Mouse (Mus musculus) kidney, postnatal 25 days (tissue): ENCODE measurements around the gene Peli2.
A peak's percentile ranks its signal among the peaks of the same experiment; 100 is the strongest.
"Not testable (repeated sequence)": the region's sequence is repeated elsewhere in the genome, so short reads cannot be mapped to it uniquely, and the experiment has no call there.

Source experiments
- DNase-seq, 2 experiments: peaks; one replicate each; pipeline ENCODE4 v3.0.0; 2021; ENCODE audit warnings: mixed read lengths in 2 of 2

Gene Peli2

DNA sequence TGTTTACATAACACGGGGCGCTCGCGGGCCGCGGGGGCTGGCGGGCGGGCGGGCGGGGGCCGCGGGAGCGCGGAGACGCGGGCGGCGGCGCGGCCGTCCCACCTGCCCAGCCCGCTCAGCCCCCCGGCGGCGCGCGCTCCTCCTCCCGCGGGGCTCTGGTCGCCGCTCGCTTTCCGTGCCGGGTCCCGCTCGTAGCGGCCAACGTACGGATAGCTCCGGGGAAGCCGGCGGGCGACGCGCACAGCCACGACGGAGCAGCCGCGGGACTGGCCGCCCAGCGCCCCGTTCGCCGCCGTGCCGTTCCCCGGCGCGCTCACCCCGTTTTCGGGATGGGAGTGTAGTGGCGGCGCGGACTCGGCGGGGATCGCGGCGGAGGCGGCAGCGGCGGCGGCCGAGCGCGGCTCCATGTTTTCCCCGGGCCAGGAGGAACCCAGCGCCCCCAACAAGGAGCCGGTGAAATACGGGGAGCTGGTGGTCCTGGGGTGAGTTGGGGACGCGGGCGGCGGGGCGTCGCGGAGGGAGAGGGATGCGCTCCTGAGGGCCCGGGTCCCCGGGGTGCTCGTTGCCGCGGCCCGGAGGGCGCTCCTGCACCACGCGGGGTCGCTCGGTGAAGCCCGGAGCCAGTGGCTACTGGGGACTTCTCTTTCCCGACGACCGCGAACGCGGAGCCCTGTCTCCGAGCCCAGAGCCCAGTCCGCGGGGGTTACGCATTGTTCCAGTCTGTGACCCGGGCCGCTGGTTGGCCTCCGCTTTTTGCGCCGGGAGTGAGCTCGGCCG, at the start of gene Peli2:
TSS of gene Peli2 (plus strand) at position 72 of the 777 bp plus-strand sequence.
- peak; percentile 78 to 89 for DNase-seq

DNA sequence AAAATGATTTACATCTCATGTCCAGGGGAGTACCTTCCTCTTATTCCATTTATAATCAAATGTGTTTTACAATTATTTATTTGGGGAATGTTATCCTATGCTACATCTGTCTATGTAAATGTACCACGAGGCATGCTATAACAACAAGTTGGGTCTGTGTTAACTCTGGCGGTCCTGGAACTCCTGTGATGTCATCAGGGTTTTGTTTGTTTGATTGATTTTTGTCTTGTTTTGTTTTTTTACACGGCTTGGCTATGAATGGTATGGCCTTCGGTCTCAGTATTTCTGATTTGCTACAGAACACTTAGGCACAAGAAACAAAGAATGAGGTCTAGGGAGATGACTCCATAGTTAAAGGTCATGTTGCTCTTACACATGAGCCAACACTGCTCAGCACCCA, 48.5 kb upstream of the Peli2 start:
- DNase-seq, result no peak

DNA sequence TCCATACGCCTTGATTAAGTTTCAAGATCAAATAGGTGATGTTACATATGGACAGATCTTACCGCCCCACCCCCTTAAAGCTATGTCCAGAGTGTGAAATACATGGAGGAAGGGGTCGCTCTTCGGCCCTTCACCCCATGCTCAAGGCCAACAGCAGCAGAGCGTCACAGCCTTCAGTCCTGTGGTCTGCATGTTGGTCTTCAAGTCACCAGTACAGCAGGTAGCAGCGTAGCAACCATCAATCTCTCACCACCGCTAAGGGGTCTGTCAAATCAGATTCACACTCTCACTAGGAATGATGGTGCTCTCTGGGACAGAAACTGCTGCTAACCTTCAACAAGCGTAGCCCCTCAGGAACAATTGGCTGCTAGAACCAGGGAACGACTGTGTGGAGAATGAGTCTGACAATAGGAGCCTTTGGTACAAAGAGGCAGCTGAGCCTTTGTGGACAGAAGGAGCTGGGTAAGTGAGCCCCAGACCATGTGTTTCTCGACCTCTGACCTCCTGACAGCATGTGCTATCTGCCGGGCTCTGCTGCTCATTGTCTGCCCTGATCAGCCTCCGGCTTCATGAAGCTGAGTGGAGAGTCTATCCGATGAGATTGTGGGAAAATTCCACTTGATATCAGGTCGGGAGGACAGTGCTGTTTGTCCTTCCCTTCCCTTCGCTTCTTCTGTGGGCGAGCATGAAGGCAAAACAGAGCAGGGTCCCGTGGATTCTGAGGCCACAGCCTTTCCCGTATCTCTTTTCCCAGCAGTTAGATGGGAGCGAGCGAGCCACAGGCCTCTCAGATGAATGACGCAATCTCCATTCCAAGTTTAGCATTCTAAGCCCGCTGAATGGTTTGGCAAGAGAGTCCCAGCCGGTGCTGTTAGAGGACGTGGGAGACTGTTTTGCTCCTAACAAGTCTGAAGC, 47.1 kb upstream of the Peli2 start:
- no peak for DNase-seq

DNA sequence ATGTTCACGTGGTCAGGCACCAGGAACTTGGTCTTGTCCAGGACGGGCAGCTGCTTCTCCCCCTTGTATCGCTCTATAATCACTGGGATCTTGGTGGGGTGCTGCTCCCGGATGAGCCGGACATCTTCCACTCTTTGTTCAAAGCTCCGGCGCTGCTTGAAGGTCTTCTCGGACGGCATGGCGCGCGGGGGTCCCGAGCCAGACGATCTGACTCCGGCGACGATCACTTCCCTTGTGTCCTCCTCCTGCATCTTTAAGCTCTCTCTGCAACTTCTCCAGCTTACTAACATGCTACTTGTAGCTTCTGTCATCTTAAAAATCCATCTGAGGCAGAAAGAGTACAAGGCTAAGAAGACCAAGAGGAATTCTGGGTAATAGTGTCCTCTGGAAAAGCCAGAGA, 41.0 kb upstream of the Peli2 start:
- DNase-seq, result not testable (repeated sequence)

DNA sequence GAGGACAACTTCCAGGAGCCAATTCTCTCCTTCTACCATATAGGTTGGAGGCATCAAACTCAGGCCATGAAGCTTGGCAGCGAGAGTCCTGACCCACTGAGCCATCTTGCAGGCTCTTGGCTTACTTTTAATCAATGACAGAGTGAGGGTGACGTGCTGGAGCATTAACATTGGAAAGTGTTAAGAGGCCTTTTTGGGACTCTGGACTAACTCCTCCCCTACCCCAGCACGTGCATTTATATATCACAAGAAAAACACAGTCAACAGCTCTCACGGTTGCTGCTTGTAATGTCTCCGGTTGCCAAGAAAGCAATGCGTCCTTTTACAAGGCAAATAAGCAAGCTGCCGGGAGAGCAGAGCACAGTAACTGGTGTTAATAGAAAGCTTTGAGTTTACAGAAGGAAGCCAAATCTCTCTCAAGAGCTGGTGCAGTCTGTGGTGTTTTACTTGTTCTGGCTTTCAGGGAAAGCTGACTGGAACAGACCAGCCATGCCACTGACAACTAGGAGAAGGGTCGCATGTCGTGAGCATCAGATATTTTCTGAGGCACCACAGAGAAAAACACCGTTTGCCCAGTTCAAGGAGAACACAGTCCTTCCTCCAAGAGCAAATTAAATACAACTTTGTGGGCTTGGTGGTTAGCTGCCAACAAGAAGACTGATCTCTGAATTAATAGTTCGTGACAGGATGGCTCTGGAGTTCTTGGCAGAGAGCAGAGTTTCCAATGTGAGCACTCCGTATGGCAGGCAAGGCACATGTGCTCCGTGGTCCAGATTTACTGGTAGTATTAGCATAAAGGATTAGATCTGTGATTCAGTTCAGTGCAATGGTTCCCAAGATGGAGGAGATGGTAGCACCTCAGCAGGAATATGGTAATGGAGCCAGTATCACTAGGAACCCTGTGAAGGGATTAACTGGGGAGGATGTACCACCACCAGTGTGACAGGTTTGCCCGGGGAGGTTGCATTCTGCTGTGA, 36.5 kb upstream of the Peli2 start:
- DNase-seq, result peak in 1 of 2 experiments; percentile 8

DNA sequence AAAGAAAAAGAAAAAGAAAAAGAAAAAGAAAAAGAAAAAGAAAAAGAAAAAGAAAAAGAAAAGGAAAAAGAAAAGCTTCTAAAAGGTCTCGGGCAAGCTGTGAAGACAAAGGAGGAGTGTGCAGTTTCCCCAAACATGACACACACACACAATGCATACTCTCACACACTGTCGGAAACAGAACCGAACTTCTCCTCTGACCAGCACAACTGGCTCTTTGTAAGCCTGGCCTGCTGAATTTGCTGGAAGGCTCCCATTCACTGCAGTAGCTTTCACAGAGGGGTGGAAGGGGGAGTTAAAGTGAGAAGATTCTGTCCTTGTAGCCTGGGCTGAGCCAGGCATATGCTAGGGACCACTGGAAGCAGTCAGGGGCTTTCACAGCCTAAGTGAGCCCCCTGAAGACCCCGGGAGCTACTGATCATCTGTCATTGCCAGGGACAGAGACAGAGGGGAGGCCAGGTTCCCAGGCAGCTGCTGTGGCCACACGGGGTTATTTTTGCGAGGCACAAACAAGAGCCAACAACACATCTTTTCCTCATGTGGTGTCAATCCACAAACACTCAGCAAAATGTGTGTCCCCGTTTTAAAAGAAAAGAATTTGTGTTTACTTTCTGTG, 33.8 kb upstream of the Peli2 start:
- DNase-seq, result no peak

DNA sequence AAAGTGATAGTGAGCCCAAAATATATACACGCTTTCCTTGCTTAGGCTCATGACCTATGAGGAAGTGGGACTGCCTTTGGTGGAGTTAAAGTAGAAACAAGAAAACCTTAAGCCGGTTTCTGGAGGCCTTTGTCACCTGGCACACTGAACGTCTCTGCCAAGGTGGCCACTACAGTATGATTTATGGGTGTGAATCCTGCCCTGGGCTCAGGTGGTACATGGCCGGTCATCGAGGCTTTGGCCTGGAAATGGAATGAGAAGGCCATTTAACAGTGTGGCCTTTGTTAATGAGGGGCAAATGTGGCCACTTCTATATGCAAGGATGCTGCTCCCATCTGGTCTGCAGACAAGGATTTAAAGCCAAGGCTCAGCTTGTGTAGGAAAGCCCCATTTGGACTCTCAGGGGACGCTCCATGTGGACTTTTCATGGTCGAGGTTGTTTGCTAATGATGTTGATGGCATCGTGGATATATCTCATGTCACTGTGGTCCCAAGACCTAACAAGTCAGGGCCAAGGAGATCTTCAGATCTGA, 33.3 kb upstream of the Peli2 start:
- no peak for DNase-seq

DNA sequence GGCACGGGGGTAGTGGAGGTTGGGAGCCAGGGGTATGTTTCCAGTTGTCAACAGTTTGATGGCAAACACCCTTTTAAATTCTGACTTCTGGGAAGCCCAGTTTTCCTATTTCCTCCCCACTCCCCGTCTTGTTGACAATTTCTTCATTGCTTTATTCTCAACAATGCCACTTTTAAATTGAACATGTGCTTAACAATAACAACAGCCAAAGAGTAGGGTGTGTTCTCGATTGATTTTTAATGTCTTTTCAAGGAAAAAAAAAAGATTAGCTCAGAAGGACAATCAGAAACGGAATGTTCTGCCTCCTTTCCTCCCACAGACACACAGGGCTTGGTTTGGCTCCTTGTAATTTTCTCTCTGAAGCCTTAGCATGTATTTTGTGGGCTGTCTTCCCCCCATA, 30.2 kb upstream of the Peli2 start:
- no peak for DNase-seq

DNA sequence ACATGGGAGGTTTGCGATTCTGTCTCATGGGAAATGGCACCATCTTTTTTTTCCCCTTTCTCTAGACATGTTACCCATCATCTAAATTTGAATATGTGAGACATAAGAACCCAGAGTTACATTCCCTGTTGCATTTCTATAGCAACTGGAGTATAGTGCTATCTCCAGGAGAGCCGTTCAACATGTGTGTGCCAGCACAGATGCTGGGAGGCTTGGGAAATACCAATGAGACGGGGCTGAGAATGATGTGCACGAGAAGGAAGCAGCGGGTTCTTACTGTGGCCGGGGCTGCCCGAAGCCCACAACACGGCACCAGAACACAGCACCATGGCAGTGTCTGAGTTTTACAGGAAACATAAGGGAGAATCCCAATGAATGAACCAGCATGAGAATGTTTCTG, 29.5 kb upstream of the Peli2 start:
- no peak for DNase-seq

DNA sequence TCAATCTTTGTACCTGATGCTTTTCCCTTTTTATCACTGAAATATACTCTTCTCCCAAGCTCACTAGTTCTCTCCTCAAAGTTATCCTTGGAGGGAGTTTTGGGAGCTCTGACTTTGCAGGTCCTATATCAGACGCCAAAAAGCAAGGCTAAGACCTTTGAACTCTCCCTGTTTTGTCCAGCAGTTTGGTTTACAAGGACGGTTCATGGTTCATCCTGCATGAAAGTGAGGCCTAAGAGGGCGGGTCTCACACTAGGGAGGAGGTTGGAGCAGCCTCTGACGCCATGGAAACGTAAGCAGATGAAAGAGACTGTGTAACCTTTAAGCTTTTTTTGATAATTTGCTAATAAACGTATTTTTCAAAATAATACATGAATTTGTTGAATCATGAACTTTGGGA, 22.4 kb upstream of the Peli2 start:
- DNase-seq, result no peak

DNA sequence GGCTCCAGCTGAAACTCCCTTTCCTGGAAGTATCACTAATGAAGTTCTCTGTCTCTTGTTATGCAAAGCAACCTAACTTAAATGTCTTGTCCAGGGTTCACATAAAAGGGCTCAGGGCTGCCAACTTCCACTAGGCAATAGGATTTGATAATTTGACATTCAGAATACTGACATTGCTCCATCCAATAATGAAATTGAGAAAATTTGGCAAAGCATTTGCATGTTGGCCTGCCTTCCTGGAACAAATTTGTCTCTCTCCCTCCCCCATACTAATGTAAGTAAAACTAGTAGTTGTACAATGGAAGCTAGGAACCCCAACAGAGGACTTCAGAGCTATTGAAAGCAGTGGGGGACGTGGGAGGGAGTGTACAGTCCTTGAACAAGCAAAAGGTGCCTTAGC, 21.3 kb upstream of the Peli2 start:
- DNase-seq, result no peak

DNA sequence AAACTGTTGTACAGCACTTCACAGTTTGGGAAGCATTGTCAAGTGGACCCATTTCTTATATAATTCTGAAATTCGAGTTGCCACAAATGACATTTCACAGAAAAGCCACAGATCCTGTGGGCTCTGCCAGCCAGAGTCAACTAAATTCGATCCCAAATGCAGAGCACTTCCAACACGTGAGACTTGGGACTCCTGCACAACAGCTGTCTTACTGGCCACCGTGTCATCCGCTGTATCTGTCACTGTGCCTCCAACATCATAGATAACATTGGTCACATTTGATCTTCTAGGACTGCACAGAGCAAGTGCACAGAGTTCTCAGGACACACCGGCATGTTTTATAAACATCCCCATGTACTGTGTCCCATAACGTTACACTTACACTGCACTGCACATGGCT, 14.2 kb upstream of the Peli2 start:
- no peak for DNase-seq

DNA sequence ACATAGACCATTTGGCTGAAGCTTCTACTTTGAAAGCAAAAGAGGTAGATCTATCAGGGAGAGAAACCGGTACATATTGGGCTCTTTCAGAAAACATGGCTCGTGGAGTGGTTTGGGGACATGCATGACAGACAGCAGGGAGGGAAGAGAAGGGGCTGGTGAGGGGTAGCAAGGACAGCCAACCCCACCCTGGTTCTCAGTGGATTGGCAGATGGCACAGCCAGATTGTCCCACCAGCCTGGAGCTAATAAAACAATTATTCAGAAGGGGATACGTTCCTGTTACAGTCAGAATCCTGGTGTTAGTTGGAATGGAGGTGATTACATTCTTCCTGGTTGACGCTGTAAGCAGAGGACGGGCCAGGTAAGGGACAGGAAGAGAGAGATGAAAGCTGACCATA, 2.6 kb upstream of the Peli2 start:
- no peak for DNase-seq

DNA sequence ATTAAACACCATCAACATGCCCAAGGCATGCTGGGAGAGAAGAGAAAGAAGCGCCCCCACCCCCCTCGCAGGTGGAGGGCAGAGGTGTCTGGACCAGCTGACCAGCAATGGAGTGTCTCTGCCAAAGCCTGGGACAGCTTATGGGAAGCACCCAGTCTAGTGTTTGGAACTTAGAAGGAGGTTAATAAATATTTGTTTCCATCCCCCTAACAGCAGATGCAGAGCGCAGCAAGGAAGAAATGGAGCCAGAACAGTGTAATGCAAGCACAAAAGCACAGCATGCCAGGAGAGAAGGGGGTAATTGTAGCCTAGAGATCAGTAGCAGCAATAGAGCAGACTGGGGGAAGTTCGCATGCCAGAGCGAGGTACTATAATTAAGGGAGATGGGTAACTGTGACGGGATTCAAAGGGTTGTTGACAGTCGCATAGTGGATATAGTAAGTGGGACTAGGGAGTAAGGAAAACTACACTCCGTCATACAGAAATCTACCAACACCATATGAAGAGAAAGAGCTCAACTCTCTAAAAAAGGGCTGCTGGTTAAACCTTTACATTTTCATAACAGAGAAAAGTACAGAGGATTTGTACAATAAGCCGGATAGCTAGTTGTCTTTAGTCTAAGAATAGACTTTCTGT, 1.5 kb upstream of the Peli2 start:
- DNase-seq, result peak in 1 of 2 experiments; percentile 49

DNA sequence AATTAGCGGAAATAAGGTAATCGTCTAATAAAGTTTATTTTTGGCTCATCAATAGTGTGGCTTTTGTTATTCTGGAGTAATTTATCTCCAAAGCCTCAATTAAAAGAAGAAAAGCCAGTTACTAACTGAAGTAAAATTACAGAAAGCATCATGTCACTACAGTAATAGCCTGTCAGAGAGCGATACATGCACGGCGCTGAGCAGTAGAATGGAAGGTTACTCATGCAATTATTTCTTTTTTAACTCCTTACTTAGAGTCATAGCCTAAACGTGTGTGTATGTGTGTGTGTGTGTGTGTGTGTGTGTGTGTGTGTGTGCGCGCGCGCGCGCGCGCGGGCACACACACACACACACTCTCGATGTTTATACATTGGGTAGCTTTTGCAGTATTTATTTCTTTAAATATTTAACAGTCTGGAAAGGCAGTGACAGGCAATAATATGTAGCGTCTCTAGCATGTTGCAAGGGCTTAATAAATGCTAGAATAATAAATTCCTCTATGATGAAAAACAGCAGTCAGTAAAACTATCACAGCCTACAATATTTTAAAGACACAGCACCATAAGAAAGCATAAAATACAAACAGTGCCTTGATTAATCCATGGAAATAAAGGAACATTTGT, 864 bp upstream of the Peli2 start:
- no peak for DNase-seq

DNA sequence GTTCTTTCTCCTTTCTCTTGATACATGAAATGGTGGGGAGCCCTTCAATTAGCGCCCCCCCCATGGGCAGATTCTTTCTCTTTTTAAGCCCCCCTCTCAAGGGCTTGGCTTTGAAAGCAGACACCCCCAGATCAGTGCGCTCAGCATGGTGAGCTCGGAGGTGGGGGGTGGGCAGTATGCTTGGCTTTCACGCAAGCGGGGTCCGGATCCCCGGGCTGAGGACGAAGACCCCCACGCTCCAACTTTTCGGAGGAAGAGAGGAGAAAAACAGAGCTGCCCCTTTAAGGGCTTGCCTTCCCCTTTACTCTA, 226 bp upstream of the Peli2 start:
- no peak for DNase-seq

DNA sequence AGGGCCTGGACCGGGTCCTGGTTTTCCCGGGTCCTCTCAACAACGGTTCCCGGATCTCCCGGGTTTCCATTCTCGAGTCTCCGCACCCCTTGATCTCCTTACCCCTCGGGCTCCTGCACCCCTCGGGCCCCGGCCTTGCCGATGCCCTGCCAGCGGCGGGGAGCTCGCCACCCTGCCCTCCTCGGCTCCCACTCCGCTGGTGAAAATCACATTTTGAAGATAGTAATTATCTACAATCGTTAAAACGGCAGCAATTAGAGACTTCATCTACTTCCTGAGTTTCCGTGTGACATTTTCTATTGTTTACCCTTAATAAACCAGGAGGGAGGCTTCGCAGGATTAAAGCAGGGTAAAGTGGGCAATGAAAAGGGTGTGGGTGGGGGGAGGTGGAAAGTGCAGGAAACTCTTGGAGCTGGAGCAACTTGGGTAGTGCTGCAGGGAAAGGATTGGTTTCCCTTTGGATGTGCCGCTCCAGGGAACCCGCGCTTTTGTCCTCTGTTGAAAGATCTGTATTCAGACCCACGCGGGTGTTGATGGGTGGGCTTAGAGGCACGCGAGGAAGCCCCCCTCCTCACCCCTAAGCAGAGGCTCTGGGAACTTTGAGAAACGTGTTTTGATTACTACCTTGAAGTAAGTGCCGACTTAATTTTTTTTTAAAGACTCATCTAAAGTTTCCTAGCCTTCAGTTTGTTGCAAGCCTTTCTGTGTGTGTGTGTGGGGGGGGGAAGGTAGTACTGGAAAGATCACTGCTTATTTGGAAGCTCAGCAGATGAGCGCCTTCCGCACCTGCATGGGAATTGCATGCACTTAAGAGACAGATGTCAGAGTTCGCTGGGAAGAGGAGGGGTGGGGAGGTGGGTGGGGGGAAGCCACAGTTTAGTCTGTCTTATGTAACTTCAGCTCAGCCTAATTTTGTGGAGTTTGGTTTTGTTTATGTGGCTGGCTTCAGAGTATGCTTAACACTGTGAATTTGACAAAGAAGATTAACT, 1.2 kb downstream of the Peli2 start:
- DNase-seq, result peak; percentile 38 to 60

DNA sequence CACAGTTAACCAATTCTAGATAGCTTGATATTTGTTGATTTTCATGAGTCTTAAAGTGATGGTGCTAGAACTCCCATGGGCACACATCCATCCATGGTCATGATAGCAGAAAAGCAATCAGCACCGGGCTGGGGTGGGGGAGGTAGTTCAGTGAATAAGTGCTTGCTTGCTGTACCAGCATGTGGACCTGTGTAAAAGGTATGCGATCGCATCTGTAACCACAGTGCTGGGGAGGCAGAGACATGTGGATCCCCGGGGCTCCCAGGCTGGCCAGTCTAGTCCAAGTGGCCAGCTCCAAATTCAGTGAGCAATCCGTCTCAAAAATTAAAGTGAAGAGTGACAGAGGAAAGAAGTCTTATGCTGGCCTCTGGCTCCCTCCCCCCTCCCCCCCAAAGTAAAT, 3.4 kb downstream of the Peli2 start:
- DNase-seq, result no peak

DNA sequence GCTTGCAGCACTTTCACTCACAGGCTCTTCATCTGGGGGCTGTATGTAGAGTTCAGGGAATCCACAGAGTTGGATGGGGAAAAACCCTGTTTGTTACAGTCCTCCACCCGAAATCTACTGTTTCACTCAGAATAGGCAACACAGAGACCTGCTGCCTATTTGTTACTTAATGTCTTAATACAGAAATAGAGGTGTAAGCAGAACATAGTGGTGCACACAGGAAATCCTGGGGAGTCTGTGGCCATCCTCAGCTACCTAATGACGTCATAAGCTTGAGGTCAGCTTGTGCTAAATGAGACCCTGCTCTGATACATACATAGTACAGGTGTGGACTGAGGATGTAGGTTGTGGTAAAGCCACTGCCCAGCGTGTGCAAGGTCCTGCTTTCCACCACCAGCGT, 4.2 kb downstream of the Peli2 start:
- DNase-seq, result no peak

DNA sequence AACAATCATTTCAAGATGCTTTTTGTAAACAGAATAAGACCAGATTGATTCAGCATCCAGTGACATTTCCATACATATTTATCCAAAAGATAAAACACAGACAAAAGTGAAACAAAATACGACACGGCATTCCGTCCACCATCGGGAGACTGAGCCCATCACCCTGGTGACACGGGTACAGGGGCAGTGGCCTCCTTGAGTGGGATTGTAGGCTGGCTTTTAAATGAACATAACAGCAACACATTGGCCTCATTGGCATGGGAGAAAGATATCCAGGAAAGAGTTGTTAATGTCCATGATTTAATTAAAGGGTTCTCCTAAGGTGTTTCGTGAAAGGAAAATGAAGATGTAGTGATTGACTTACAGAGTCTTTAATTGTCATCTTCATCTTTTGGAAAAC, 5.3 kb downstream of the Peli2 start:
- DNase-seq, result no peak
